In the genomic region with DNA sequence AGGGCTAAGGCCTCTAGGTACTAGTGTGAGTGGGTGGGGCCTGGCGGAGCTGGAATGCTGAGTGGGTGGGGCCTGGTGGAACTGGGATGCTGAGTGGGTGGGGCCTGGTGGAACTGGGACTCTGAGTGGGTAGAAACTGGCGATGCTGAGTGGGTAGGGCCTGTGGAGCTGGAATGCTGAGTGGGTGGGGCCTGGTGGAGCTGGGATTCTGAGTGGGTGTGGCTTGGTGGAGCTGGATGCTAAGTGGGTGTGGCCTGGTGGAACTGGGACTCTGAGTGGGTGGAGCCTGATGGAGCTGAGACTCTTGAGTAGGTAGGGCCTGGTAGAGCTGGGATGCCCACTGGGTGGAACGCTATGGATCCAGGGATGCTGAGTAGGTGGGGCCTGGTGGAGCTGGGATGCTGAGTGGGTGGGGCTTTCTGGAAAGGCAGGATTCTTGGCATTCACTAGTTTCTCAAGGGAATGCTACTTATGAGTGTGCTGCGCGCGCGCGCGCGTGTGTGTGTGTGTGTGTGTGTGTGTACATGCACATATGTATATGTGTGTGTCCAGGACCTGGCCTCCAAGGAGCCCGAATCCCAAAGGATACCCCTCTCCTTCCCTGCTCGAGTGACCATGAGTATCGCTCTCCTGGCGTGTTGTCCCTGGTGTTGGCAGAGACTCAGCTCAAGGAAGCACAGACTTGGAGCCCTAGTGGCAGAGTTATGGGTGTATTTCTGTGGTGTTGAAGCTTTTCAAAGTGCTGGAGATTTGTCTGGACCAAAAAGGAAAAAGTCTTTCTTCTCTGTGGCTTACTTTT, we compare ENCODE assay signal across 8 mouse cellular contexts.
A peak's percentile ranks its signal among the peaks of the same experiment; 100 is the strongest.
DNase-seq lines count a peak whose midpoint lies in the region; ATAC-seq and TF ChIP-seq lines count a peak whose summit lies in the region.

No protein-coding gene starts in this region.

- in situ Hi-C loops in ES-E14 (cut with MboI; ENCODE audit: low sequenced_read_pairs in 2 of 2, unreplicated experiment in 2 of 2), result no loop called here

- DNase-seq in kidney, adult 9 months, result peak; percentile 61
- peak; percentile 100 for DNase-seq in ES-E14 (ENCODE audit: low read depth, low spot score)
- peak; percentile 62 for DNase-seq in embryonic facial prominence, embryonic 14.5 days (ENCODE audit: low spot score)
- DNase-seq in kidney, postnatal 0 days (ENCODE audit: low spot score), result peak; percentile 91
- peak; percentile 80 for DNase-seq in skeletal muscle tissue, adult 2 months (ENCODE audit: low read depth, low spot score)
- no peak for DNase-seq in cerebellum, adult 9-10 months
- DNase-seq in thymus, postnatal 0 days (ENCODE audit: low spot score), result no peak

- no peaks in the 10 kb centered on the region for H3K36me3 ChIP-seq in kidney, embryonic 16.5 days (ENCODE audit: insufficient read depth, low read length)
- H3K36me3 ChIP-seq in ES-E14 (ENCODE audit: control insufficient read depth, insufficient read depth, low read length, poor library complexity, severe bottlenecking), result no peaks in the 10 kb centered on the region
- H3K36me3 ChIP-seq in embryonic facial prominence, embryonic 14.5 days (ENCODE audit: control insufficient read depth, insufficient read depth, low read length), result no peaks in the 10 kb centered on the region
- H3K36me3 ChIP-seq in kidney, postnatal 0 days (ENCODE audit: insufficient read depth, low read length), result no peaks in the 10 kb centered on the region

- TF ChIP-seq CTCF in kidney, postnatal 0 days (IDR thresholded peaks at IDR 0.05; ENCODE audit: low read depth), result no peak

- no peak for ATAC-seq in kidney, embryonic 16.5 days (ENCODE audit: low FRiP score, low TSS enrichment)
- ATAC-seq in embryonic facial prominence, embryonic 14.5 days (ENCODE audit: low read depth), result no peak
- peak; percentile 68 for ATAC-seq in kidney, postnatal 0 days (replicated peaks; ENCODE audit: low FRiP score, low read depth)

- H3K4me3 ChIP-seq in kidney, embryonic 16.5 days (ENCODE audit: low read length), result no peak overlapping the region
- H3K4me3 ChIP-seq in ES-E14 (ENCODE audit: insufficient read depth in 1 of 2, low read depth in 1 of 2, low read length in 2 of 2, poor library complexity in 1 of 2, severe bottlenecking in 1 of 2), result no peak overlapping the region
- H3K4me3 ChIP-seq in embryonic facial prominence, embryonic 14.5 days (ENCODE audit: low read depth, low read length), result no peak overlapping the region
- H3K4me3 ChIP-seq in kidney, postnatal 0 days (replicated peaks; ENCODE audit: low read depth, low read length), result no peak overlapping the region

- no peak overlapping the region for H3K9ac ChIP-seq in kidney, embryonic 16.5 days (replicated peaks; ENCODE audit: low read length)
- H3K9ac ChIP-seq in ES-E14 (ENCODE audit: insufficient read depth, low read depth, low read length, poor library complexity, severe bottlenecking), result no peak overlapping the region
- H3K9ac ChIP-seq in embryonic facial prominence, embryonic 14.5 days (ENCODE audit: low read depth, low read length), result no peak overlapping the region
- no peak overlapping the region for H3K9ac ChIP-seq in kidney, postnatal 0 days (ENCODE audit: low read depth, low read length)

- no peak overlapping the region for H3K4me2 ChIP-seq in kidney, embryonic 16.5 days (replicated peaks; ENCODE audit: low read depth, low read length)
- no peak overlapping the region for H3K4me2 ChIP-seq in embryonic facial prominence, embryonic 14.5 days (ENCODE audit: low read depth, low read length)
- H3K4me2 ChIP-seq in kidney, postnatal 0 days (ENCODE audit: low read length), result no peak overlapping the region

- peaks cover 64% of the 10 kb centered on the region for H3K4me1 ChIP-seq in kidney, embryonic 16.5 days (ENCODE audit: insufficient read depth, low read length)
- peaks cover 30 to 57% of the 10 kb centered on the region in 2 experiments for H3K4me1 ChIP-seq in ES-E14 (ENCODE audit: control insufficient read depth in 2 of 2, insufficient read depth in 2 of 2, low read length in 2 of 2, poor library complexity in 1 of 2)
- H3K4me1 ChIP-seq in embryonic facial prominence, embryonic 14.5 days (ENCODE audit: control insufficient read depth, insufficient read depth, low read length), result peaks cover 54% of the 10 kb centered on the region
- H3K4me1 ChIP-seq in kidney, postnatal 0 days (replicated peaks; ENCODE audit: insufficient read depth, low read length), result peaks cover 31% of the 10 kb centered on the region; the same call in 1 of the 2 replicates

- no peaks in the 10 kb centered on the region for H3K9me3 ChIP-seq in kidney, embryonic 16.5 days (ENCODE audit: low read length)
- H3K9me3 ChIP-seq in ES-E14 (ENCODE audit: control insufficient read depth, insufficient read depth, low read depth, low read length), result no peaks in the 10 kb centered on the region
- H3K9me3 ChIP-seq in embryonic facial prominence, embryonic 14.5 days (ENCODE audit: control insufficient read depth, low read length), result no peaks in the 10 kb centered on the region
- H3K9me3 ChIP-seq in kidney, postnatal 0 days (replicated peaks; ENCODE audit: low read length), result no peaks in the 10 kb centered on the region

- no peaks in the 10 kb centered on the region for H3K27me3 ChIP-seq in kidney, embryonic 16.5 days (ENCODE audit: insufficient read depth, low read length)
- H3K27me3 ChIP-seq in embryonic facial prominence, embryonic 14.5 days (replicated peaks; ENCODE audit: control insufficient read depth, insufficient read depth, low read length), result no peaks in the 10 kb centered on the region
- H3K27me3 ChIP-seq in kidney, postnatal 0 days (ENCODE audit: insufficient read depth, low read length), result no peaks in the 10 kb centered on the region

- WGBS in kidney, embryonic 16.5 days, result 67% methylated on average over 14 of the region's 14 CpGs
- WGBS in embryonic facial prominence, embryonic 14.5 days, result 64% methylated on average over 8 of the region's 14 CpGs
- 54% methylated on average over 14 of the region's 14 CpGs for WGBS in kidney, postnatal 0 days

- H3K27ac ChIP-seq in kidney, embryonic 16.5 days (ENCODE audit: low read length), result no peak overlapping the region; the same call in 1 of the 2 replicates
- no peak overlapping the region for H3K27ac ChIP-seq in ES-E14 (ENCODE audit: insufficient read depth, low read depth, low read length, poor library complexity, severe bottlenecking)
- H3K27ac ChIP-seq in embryonic facial prominence, embryonic 14.5 days (replicated peaks; ENCODE audit: low read depth, low read length), result no peak overlapping the region
- H3K27ac ChIP-seq in kidney, postnatal 0 days, result 0 out of 2 replicates have a peak overlapping the region, but pooled peaks have one; percentile 36

TF ChIP-seq in ES-E14, 5 proteins besides CTCF, POLR2A, EP300 and RAD21:
- TF ChIP-seq MAFK (IDR thresholded peaks at IDR 0.05; ENCODE audit: insufficient read depth, low read depth, low read length) (no peak), ZC3H11A (IDR thresholded peaks at IDR 0.05; ENCODE audit: borderline replicate concordance, low read depth, low read length) (no peak), CHD2 (IDR thresholded peaks at IDR 0.05; ENCODE audit: low read depth, low read length) (no peak), ZNF384 (IDR thresholded peaks at IDR 0.05; ENCODE audit: low read depth, low read length) (no peak), HCFC1 (IDR thresholded peaks at IDR 0.05; ENCODE audit: borderline replicate concordance, insufficient read depth, low read length) (no peak)

Comparison
In these comparisons a context has a peak if more than half of its experiments do, and no peak if none do; other contexts are left out.
1. DNase-seq: peak in kidney, adult 9 months (single experiment), ES-E14 (single experiment), embryonic facial prominence, embryonic 14.5 days (single experiment), kidney, postnatal 0 days (single experiment) and skeletal muscle tissue, adult 2 months (single experiment); none in cerebellum, adult 9-10 months (single experiment) and thymus, postnatal 0 days (single experiment).